Mouse (Mus musculus): ENCODE measurements around the gene Scd1. TPM values are rescaled to one million over a fixed set of nuclear protein-coding genes. Genes with fewer than 3 reads are reported as not detected.
A peak's percentile ranks its signal among the peaks of the same experiment; 100 is the strongest.

The Scd1 gene
- total and polyA plus RNA-seq, 3 experiments: 225 to 314 (median 244) TPM

DNA sequence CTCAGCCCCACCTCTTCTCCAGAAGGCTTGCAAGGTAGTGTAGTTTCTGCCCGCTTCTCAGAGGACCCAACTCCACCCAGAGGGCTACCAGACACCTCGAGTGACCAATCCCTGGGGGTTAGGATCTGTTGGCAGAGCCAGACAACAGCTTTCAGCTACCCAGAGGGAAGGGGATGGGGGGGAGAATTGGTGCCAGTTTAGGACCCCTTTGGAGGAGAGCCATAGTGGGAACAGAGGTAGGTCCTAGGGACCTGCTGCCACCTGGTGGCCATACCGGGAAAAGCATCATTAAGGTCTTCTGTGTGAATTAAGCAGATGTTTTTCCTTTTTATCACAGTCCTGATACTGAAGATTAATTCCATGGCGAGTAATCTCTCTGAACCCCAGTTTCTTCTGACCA lies 11.3 kb upstream of the Scd1 start:
- Histone ChIP-seq H3K4me3 (replicated peaks in 1 of 3; ENCODE audit: low read depth in 2 of 3, low read length in 2 of 3, poor library complexity in 1 of 3) (no peak overlapping the region), H3K36me3 (replicated peaks in 1 of 2; ENCODE audit: control insufficient read depth in 1 of 2, insufficient read depth in 1 of 2, low read length in 1 of 2) (no peaks in the 10 kb centered on the region), H3K9me3 (replicated peaks; ENCODE audit: low read length) (no peaks in the 10 kb centered on the region), H3K27me3 (replicated peaks) (no peaks in the 10 kb centered on the region), H3K79me2 (replicated peaks; ENCODE audit: control insufficient read depth, extremely low read depth, insufficient read depth, poor library complexity, severe bottlenecking) (no peaks in the 10 kb centered on the region), H3K9ac (ENCODE audit: insufficient read depth, low read depth) (no peak overlapping the region), H3K27ac (ENCODE audit: insufficient read depth, low read depth) (no peak overlapping the region), H3K4me1 (ENCODE audit: control insufficient read depth in 1 of 2, insufficient read depth in 2 of 2) (peaks cover 20 to 32% of the 10 kb centered on the region in 2 experiments), H3K4me2 (ENCODE audit: insufficient read depth, low read depth, poor library complexity, severe bottlenecking) (no peak overlapping the region)
- TF ChIP-seq MEF2A (IDR thresholded peaks at IDR 0.05; ENCODE audit: borderline replicate concordance, low read depth, low read length) (peak; percentile 65; the same call in 1 of the 2 replicates), ZNF384 (IDR thresholded peaks at IDR 0.05; ENCODE audit: low read depth, low read length) (no peak), ETS1 (conservative IDR thresholded peaks at IDR 0.05; ENCODE audit: low read depth, low read length) (peak; percentile 13; the same call in 1 of the 2 replicates), ZMIZ1 (IDR thresholded peaks at IDR 0.05; ENCODE audit: low read depth, low read length) (no peak), ZC3H11A (IDR thresholded peaks at IDR 0.05; ENCODE audit: low read depth, low read length) (peak; percentile 98), IRF4 (IDR thresholded peaks at IDR 0.05; ENCODE audit: low read depth, low read length) (peak; percentile 50), CHD1 (IDR thresholded peaks at IDR 0.05; ENCODE audit: low read depth, low read length) (no peak), MYC (IDR thresholded peaks at IDR 0.05; ENCODE audit: low read depth, low read length) (0 out of 2 replicates have a peak, but pooled peaks have one; percentile 33), NELFE (IDR thresholded peaks at IDR 0.05; ENCODE audit: low read depth, low read length) (peak; percentile 58; the same call in 1 of the 2 replicates), MAFK (IDR thresholded peaks at IDR 0.05; ENCODE audit: insufficient replicate concordance, low read length) (no peak), SMC3 (IDR thresholded peaks at IDR 0.05; ENCODE audit: low read depth, low read length) (peak; percentile 100), KAT2A (IDR thresholded peaks at IDR 0.05; ENCODE audit: insufficient replicate concordance, low read length) (no peak), TBP (conservative IDR thresholded peaks at IDR 0.05; ENCODE audit: low read depth, low read length) (no peak), NRF1 (IDR thresholded peaks at IDR 0.05; ENCODE audit: low read depth, low read length) (no peak), JUND (conservative IDR thresholded peaks at IDR 0.05; ENCODE audit: low read depth, low read length) (0 out of 2 replicates have a peak, but pooled peaks have one; percentile 20), CTCF (conservative IDR thresholded peaks at IDR 0.05 in 1 of 2, IDR thresholded peaks at IDR 0.05 in 1 of 2; ENCODE audit: low read depth in 2 of 2, low read length in 2 of 2) (peak; percentile 88 to 96), CHD2 (IDR thresholded peaks at IDR 0.05; ENCODE audit: low read length) (no peak), SIN3A (IDR thresholded peaks at IDR 0.05; ENCODE audit: low read length) (0 out of 2 replicates have a peak, but pooled peaks have one; percentile 49), RCOR1 (conservative IDR thresholded peaks at IDR 0.05; ENCODE audit: low read depth, low read length) (no peak), ZKSCAN1 (IDR thresholded peaks at IDR 0.05; ENCODE audit: borderline replicate concordance, low read depth, low read length) (no peak), MAX (IDR thresholded peaks at IDR 0.05; ENCODE audit: low read length) (no peak), JUN (IDR thresholded peaks at IDR 0.05; ENCODE audit: insufficient read depth, low read depth, low read length) (no peak), USF2 (conservative IDR thresholded peaks at IDR 0.05; ENCODE audit: low read depth, low read length) (no peak), POLR2AphosphoS2 (IDR thresholded peaks at IDR 0.05; ENCODE audit: low read depth, low read length) (no peak), BHLHE40 (IDR thresholded peaks at IDR 0.05; ENCODE audit: low read depth, low read length) (no peak), TCF12 (IDR thresholded peaks at IDR 0.05; ENCODE audit: low read depth, low read length) (no peak), GABPA (IDR thresholded peaks at IDR 0.05; ENCODE audit: insufficient replicate concordance, low read depth, low read length) (no peak), RAD21 (IDR thresholded peaks at IDR 0.05; ENCODE audit: low read depth, low read length) (peak; percentile 99), MXI1 (IDR thresholded peaks at IDR 0.05; ENCODE audit: low read depth, low read length) (no peak), EP300 (IDR thresholded peaks at IDR 0.05; ENCODE audit: low read length) (0 out of 2 replicates have a peak, but pooled peaks have one; percentile 18), ELF1 (IDR thresholded peaks at IDR 0.05; ENCODE audit: low read depth, low read length) (0 out of 2 replicates have a peak, but pooled peaks have one; percentile 14), E2F4 (IDR thresholded peaks at IDR 0.05; ENCODE audit: insufficient replicate concordance, low read depth, low read length) (no peak), POLR2A (IDR thresholded peaks at IDR 0.05; ENCODE audit: low read depth, low read length) (no peak), PAX5 (IDR thresholded peaks at IDR 0.05; ENCODE audit: low read length) (no peak), USF1 (IDR thresholded peaks at IDR 0.05; ENCODE audit: low read depth, low read length) (no peak), MAZ (IDR thresholded peaks at IDR 0.05; ENCODE audit: low read depth, low read length) (0 out of 2 replicates have a peak, but pooled peaks have one; percentile 54), HCFC1 (IDR thresholded peaks at IDR 0.05; ENCODE audit: low read depth, low read length) (no peak), UBTF (IDR thresholded peaks at IDR 0.05; ENCODE audit: low read depth, low read length) (no peak)
- dilution Hi-C loops (cut with MboI; ENCODE audit: extremely low pct_ligation_motif_present, extremely low pct_unique_long_range_greater_than_20kb, low sequenced_read_pairs) (no loop called here), in situ Hi-C loops (cut with MboI; ENCODE audit: low pct_ligation_motif_present, low pct_unique_long_range_greater_than_20kb, low sequenced_read_pairs) (loop anchor here (5.0 kb wide), 1 partner anchor 47 kb away; no protein-coding TSS in a partner anchor)
- peak; percentile 71 for DNase-seq (ENCODE audit: extremely low read depth)
